Mouse (Mus musculus): ENCODE data around the gene Alg12.

- no peak for TF ChIP-seq CTCF (IDR thresholded peaks at IDR 0.05; ENCODE audit: insufficient read depth, low read depth, low read length)
- peak; percentile 51; the same call in 1 of the 2 replicates for TF ChIP-seq POLR2A (IDR thresholded peaks at IDR 0.05; ENCODE audit: insufficient read depth, low read depth, low read length)
Measured at GRCm38 (mm10) chr15:88863695-88864231, 44.6 kb upstream of the Alg12 start.

All from olfactory bulb, adult 2 months (tissue).